Mouse (Mus musculus) heart, postnatal 0 days (tissue): ENCODE results near the gene Epn1.

Experiments
- CTCF ChIP-seq: IDR thresholded peaks from 2 replicates; pipeline ENCODE4 v1.5.1; 2016; ENCODE audit warnings: antibody characterized with exemption, control low read depth, low read depth
- EP300 ChIP-seq: IDR thresholded peaks from 2 replicates; pipeline ENCODE4 v1.6.1; 2016; ENCODE audit warnings: antibody characterized with exemption, low read depth

DNA sequence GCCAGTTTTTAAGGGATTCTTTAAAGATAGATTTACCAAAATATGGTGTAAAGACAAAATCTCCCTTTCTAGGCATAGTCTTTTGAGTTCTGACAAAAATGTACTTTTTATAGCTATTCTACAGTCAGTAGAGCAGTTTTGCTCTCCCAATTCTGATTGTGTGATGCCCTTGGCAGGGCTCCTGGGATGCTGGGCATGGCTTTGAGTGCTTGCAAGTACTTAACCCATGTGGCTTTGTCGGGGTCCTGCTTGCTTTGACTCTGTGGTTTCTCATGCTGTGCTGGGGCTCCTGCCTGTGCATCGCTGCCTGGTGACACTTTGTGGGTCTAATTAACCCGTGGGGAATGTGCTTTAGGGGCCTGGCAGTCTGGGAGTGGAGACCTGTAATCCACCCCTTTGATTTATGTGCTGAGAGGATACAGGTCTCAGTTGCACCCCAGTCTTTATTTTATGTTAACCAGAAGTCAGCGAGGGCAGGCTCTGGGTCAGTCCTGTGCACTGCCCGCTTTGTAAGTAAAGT lies 6.9 kb downstream of the Epn1 start:
- no peak for TF ChIP-seq CTCF
- TF ChIP-seq EP300: no peak
